Mouse (Mus musculus): Measurements from ENCODE around the gene Olfr67. TPM values are rescaled to one million over a fixed set of nuclear protein-coding genes. Genes with fewer than 3 reads are reported as not detected.

Gene Olfr67
- polyA plus RNA-seq, 1 experiment from 2014 or later = not detected

DNA sequence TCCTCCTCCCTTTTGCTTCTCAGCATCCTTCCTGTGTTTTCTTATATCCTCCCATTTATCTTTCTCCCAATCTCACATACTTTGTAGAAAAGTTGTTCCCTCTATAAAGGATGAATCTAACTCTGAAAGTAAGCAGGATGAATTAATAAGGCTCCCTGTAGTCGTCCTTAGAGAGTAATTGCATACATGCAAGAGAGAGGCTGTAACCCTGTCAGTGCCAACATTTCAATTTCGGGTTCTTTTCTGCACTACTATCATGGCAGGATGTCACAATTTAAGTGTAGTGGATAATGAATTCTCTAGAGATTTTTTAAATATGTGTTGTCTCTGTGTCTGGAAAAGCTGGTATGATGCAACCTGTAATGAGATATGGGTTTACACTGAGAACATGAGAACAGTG is 34.4 kb downstream of the Olfr67 start, which contains the start of gene Olfr630:
Gene Olfr630, minus strand, starts transcription at position 101 of the 400 bp plus-strand sequence.
- Histone ChIP-seq H3K9me3 (replicated peaks) (no peaks in the 10 kb centered on the region), H3K4me2 (no peak within 1 kb of the TSS), H3K4me1 (no peaks in the 10 kb centered on the region), H3K27ac (no peak within 1 kb of the TSS), H3K4me3 (replicated peaks) (no peak within 1 kb of the TSS), H3K27me3 (no peaks in the 10 kb centered on the region), H3K9ac (no peak within 1 kb of the TSS), H3K36me3 (no peaks in the 10 kb centered on the region)
- ATAC-seq (replicated peaks; ENCODE audit: low FRiP score) = no peak
- WGBS = 47% methylated on average over 2 of the region's 2 CpGs

- no peak within 1 kb of the TSS for H3K4me2 ChIP-seq
- WGBS = 83% methylated on average over 2 of the region's 2 CpGs
- no peaks in the 10 kb centered on the region for H3K9me3 ChIP-seq (replicated peaks)
- ATAC-seq (replicated peaks; ENCODE audit: low FRiP score) = no peak
- no peak within 1 kb of the TSS for H3K9ac ChIP-seq
- H3K4me1 ChIP-seq = no peaks in the 10 kb centered on the region
- no peaks in the 10 kb centered on the region for H3K36me3 ChIP-seq
- no peak within 1 kb of the TSS for H3K4me3 ChIP-seq (replicated peaks)
- H3K27ac ChIP-seq = no peak within 1 kb of the TSS
- H3K27me3 ChIP-seq = no peaks in the 10 kb centered on the region
Measured at GRCm38 (mm10) chr7:103744843-103745242, 46.8 kb downstream of the Olfr67 start, which contains the start of gene Olfr629. Gene Olfr629, minus strand, starts transcription at chr7:103744943.

Other genes with a start within 250 kb of the Olfr67 start
- gene Olfr612, start 249.1 kb downstream of the Olfr67 start, polyA plus RNA-seq (2015; fragmentation: Nextera tagmentation; extraction: Ambion mirVana) = not detected in 2 replicates
- not detected in 2 replicates for gene Olfr613, start 243.7 kb downstream of the Olfr67 start, polyA plus RNA-seq (2015; fragmentation: Nextera tagmentation; extraction: Ambion mirVana)
- gene Olfr615, start 235.7 kb downstream of the Olfr67 start, polyA plus RNA-seq (2015; fragmentation: Nextera tagmentation; extraction: Ambion mirVana) = not detected in 2 replicates
- gene Olfr616, start 222.7 kb downstream of the Olfr67 start, polyA plus RNA-seq (2015; fragmentation: Nextera tagmentation; extraction: Ambion mirVana) = not detected in 2 replicates
- gene Olfr617, start 218.8 kb downstream of the Olfr67 start, polyA plus RNA-seq (2015; fragmentation: Nextera tagmentation; extraction: Ambion mirVana) = not detected in 2 replicates
- gene Olfr618, start 201.7 kb downstream of the Olfr67 start, polyA plus RNA-seq (2015; fragmentation: Nextera tagmentation; extraction: Ambion mirVana) = not detected in 2 replicates
- gene Olfr619, start 191.2 kb downstream of the Olfr67 start, polyA plus RNA-seq (2015; fragmentation: Nextera tagmentation; extraction: Ambion mirVana) = not detected in 2 replicates
- gene Olfr620, start 179.3 kb downstream of the Olfr67 start, polyA plus RNA-seq (2015; fragmentation: Nextera tagmentation; extraction: Ambion mirVana) = not detected in 2 replicates
- not detected in 2 replicates for gene Olfr622, start 149.1 kb downstream of the Olfr67 start, polyA plus RNA-seq (2015; fragmentation: Nextera tagmentation; extraction: Ambion mirVana)
- gene Olfr623, start 128.1 kb downstream of the Olfr67 start, polyA plus RNA-seq (2015; fragmentation: Nextera tagmentation; extraction: Ambion mirVana) = not detected in 2 replicates
- gene Olfr624, start 120.6 kb downstream of the Olfr67 start, polyA plus RNA-seq (2015; fragmentation: Nextera tagmentation; extraction: Ambion mirVana) = 0.03 TPM in 1 of 2 replicates, not detected in the other
- not detected in 2 replicates for gene Olfr625-ps1, start 109.1 kb downstream of the Olfr67 start, polyA plus RNA-seq (2015; fragmentation: Nextera tagmentation; extraction: Ambion mirVana)
- not detected in 2 replicates for gene Olfr243, start 77.2 kb downstream of the Olfr67 start, polyA plus RNA-seq (2015; fragmentation: Nextera tagmentation; extraction: Ambion mirVana)
- gene Olfr628, start 61.4 kb downstream of the Olfr67 start, polyA plus RNA-seq (2015; fragmentation: Nextera tagmentation; extraction: Ambion mirVana) = not detected in 2 replicates
- gene Olfr629, start 46.9 kb downstream of the Olfr67 start, polyA plus RNA-seq (2015; fragmentation: Nextera tagmentation; extraction: Ambion mirVana) = not detected in 2 replicates
- gene Olfr630, start 34.5 kb downstream of the Olfr67 start, polyA plus RNA-seq (2015; fragmentation: Nextera tagmentation; extraction: Ambion mirVana) = not detected in 2 replicates
- not detected in 2 replicates for gene Olfr69, start 20.2 kb downstream of the Olfr67 start, polyA plus RNA-seq (2015; fragmentation: Nextera tagmentation; extraction: Ambion mirVana)
- not detected in 2 replicates for gene Olfr68, start 12.1 kb downstream of the Olfr67 start, polyA plus RNA-seq (2015; fragmentation: Nextera tagmentation; extraction: Ambion mirVana)
- gene Hbb-bt, start 22.2 kb upstream of the Olfr67 start, polyA plus RNA-seq (2015; fragmentation: Nextera tagmentation; extraction: Ambion mirVana) = 2,879 and 3,105 TPM in 2 replicates
- 7,996 and 8,703 TPM in 2 replicates for gene Hbb-bs, start 36.3 kb upstream of the Olfr67 start, polyA plus RNA-seq (2015; fragmentation: Nextera tagmentation; extraction: Ambion mirVana)
- not detected in 2 replicates for gene Hbb-bh2, start 48.7 kb upstream of the Olfr67 start, polyA plus RNA-seq (2015; fragmentation: Nextera tagmentation; extraction: Ambion mirVana)
- 1.8 and 2.3 TPM in 2 replicates for gene Hbb-bh1, start 51.3 kb upstream of the Olfr67 start, polyA plus RNA-seq (2015; fragmentation: Nextera tagmentation; extraction: Ambion mirVana)
- gene Hbb-y, start 61.4 kb upstream of the Olfr67 start, polyA plus RNA-seq (2015; fragmentation: Nextera tagmentation; extraction: Ambion mirVana) = 188 and 278 TPM in 2 replicates
- not detected in 2 replicates for gene Olfr66, start 94.4 kb upstream of the Olfr67 start, polyA plus RNA-seq (2015; fragmentation: Nextera tagmentation; extraction: Ambion mirVana)
- gene Olfr64, start 102.7 kb upstream of the Olfr67 start, polyA plus RNA-seq (2015; fragmentation: Nextera tagmentation; extraction: Ambion mirVana) = not detected in 2 replicates
- not detected in 2 replicates for gene Olfr65, start 111.7 kb upstream of the Olfr67 start, polyA plus RNA-seq (2015; fragmentation: Nextera tagmentation; extraction: Ambion mirVana)
- not detected in 2 replicates for gene Olfr631, start 137.0 kb upstream of the Olfr67 start, polyA plus RNA-seq (2015; fragmentation: Nextera tagmentation; extraction: Ambion mirVana)
- not detected in 2 replicates for gene Olfr632, start 142.5 kb upstream of the Olfr67 start, polyA plus RNA-seq (2015; fragmentation: Nextera tagmentation; extraction: Ambion mirVana)
- gene Olfr633, start 152.6 kb upstream of the Olfr67 start, polyA plus RNA-seq (2015; fragmentation: Nextera tagmentation; extraction: Ambion mirVana) = not detected in 2 replicates
- not detected in 2 replicates for gene Olfr635, start 179.3 kb upstream of the Olfr67 start, polyA plus RNA-seq (2015; fragmentation: Nextera tagmentation; extraction: Ambion mirVana)
- not detected in 2 replicates for gene Olfr638, start 206.9 kb upstream of the Olfr67 start, polyA plus RNA-seq (2015; fragmentation: Nextera tagmentation; extraction: Ambion mirVana)
- gene Olfr639, start 225.5 kb upstream of the Olfr67 start, polyA plus RNA-seq (2015; fragmentation: Nextera tagmentation; extraction: Ambion mirVana) = 0.03 TPM in 1 of 2 replicates, not detected in the other
- gene Olfr640, start 233.8 kb upstream of the Olfr67 start, polyA plus RNA-seq (2015; fragmentation: Nextera tagmentation; extraction: Ambion mirVana) = not detected in 2 replicates
- not detected in 2 replicates for gene Olfr641, start 243.6 kb upstream of the Olfr67 start, polyA plus RNA-seq (2015; fragmentation: Nextera tagmentation; extraction: Ambion mirVana)